Mouse (Mus musculus) intestine, embryonic 14.5 days (tissue): ENCODE results near the gene Cd209c. TPM values are rescaled to one million over a fixed set of nuclear protein-coding genes. Genes with fewer than 3 reads are reported as not detected.
A peak's percentile ranks its signal among the peaks of the same experiment; 100 is the strongest.

Experiments used
- ATAC-seq: fragments of 200-750 bp; cut with Nextera tagmentation; replicated peaks from 2 replicates; pipeline ENCODE4 v1.8.0; 2017; ENCODE audit warnings: low read depth, moderate number of reproducible peaks, moderate TSS enrichment, moderate library complexity; ENCODE audit not compliant: low FRiP score, low TSS enrichment
- DNase-seq: peaks from one replicate; pipeline ENCODE4 v3.0.0-alpha.2; 2018; ENCODE audit warnings: low spot score
- H3K27ac ChIP-seq: fragments of 300-500 bp; sonication (generic); 2 replicates; pipeline ENCODE4 v1.5.1; 2014; ENCODE audit warnings: low read depth, mild to moderate bottlenecking, control low read depth
- H3K27me3 ChIP-seq: fragments of 300-500 bp; sonication (generic); replicated peaks from 2 replicates; pipeline ENCODE4 v1.6.1; 2014; ENCODE audit warnings: low read length, control low read depth; ENCODE audit not compliant: control insufficient read depth, insufficient read depth
- H3K36me3 ChIP-seq: fragments of 300-500 bp; sonication (generic); 2 replicates; pipeline ENCODE4 v1.6.1; 2014; ENCODE audit warnings: low read length, control low read depth; ENCODE audit not compliant: control insufficient read depth, insufficient read depth
- H3K4me1 ChIP-seq: fragments of 300-500 bp; sonication (generic); replicated peaks from 2 replicates; pipeline ENCODE4 v1.6.1; 2014; ENCODE audit warnings: low read length, control low read depth, mixed read lengths; ENCODE audit not compliant: control insufficient read depth, insufficient read depth
- H3K4me2 ChIP-seq: fragments of 300-500 bp; sonication (generic); 2 replicates; pipeline ENCODE4 v1.6.1; 2014; ENCODE audit warnings: low read length
- H3K4me3 ChIP-seq: fragments of 300-500 bp; sonication (generic); 2 replicates; pipeline ENCODE4 v1.5.1; 2014; ENCODE audit warnings: low read depth, low read length, control low read depth, mixed read lengths
- H3K9ac ChIP-seq: fragments of 300-500 bp; sonication (generic); 2 replicates; pipeline ENCODE4 v1.6.1; 2014; ENCODE audit warnings: mild to moderate bottlenecking, low read length
- H3K9me3 ChIP-seq: fragments of 300-500 bp; sonication (generic); 2 replicates; pipeline ENCODE4 v1.6.1; 2016; ENCODE audit warnings: low read length, control low read depth; ENCODE audit not compliant: control insufficient read depth
- WGBS: fragments of 180-500 bp; shearing (Covaris S2); extraction: QIAGEN DNeasy Blood & Tissue Kit; methylation state at CpG from one replicate; pipeline ENCODE4 v1.1.7; 2014; 5-methylcytosine and 5-hydroxymethylcytosine counted together
- polyA plus RNA-seq: library from polyadenylated mRNA; unstranded; fragments of >200 nt; fragmentation: Nextera tagmentation; extraction: Ambion mirVana; gene quantifications from 2 replicates; pipeline ENCODE4 v1.2.1, GENCODE M21; 2014

Gene Cd209c
- polyA plus RNA-seq, result 0.54 and 0.75 TPM in 2 replicates

DNA sequence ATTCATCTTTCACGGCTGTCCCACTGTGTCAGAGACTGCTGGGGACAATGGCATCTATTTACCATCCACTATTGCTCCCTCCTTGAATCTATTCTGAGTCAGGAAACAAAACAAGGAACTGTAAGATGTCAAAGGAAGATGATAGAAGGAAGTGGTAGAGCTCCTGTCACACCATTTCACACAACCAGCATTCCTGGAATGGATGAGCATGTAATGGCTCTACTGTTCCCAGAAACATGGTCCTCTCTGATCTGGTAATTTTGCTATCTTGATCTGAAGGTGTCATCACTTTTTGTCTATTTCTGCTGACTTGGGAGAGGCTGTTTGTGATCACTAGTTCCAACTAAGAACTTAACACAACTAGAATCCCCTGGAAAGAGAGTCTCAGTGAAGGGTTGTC, at the start of gene Cd209c:
Gene Cd209c, minus strand, starts transcription at position 101 of the 400 bp plus-strand sequence.
- peaks cover 2% of the 10 kb centered on the region; the same call in 1 of the 2 replicates for H3K9me3 ChIP-seq
- H3K4me2 ChIP-seq, result no peak within 1 kb of the TSS
- H3K27ac ChIP-seq, result no peak within 1 kb of the TSS
- H3K27me3 ChIP-seq, result no peaks in the 10 kb centered on the region
- H3K9ac ChIP-seq, result no peak within 1 kb of the TSS
- no peaks in the 10 kb centered on the region for H3K36me3 ChIP-seq
- no peaks in the 10 kb centered on the region for H3K4me1 ChIP-seq
- 87% methylated on average over 1 of the region's 1 CpGs for WGBS
- DNase-seq (no peak), ATAC-seq (no peak)
- no peak within 1 kb of the TSS for H3K4me3 ChIP-seq

DNA sequence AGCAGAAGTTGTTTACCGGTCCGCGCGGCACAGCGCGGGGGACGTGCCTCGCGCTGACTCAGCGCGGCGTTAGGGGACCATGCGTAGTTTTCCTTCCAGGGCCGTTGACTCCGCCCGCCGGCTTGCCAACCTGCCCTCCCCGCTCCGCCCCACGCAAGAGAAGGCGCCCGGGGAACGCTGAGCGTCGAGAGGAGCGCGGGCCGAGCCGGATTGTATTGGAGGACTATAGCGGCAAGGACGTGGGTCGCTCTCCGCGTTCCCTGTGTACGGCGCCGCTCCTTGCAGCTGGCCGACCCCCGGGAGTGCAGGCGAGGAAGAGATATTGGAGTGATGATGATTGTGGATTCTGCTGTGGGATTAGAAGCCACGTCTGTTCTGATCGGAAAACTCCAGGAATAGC, 39.7 kb upstream of the Cd209c start:
- Histone ChIP-seq H3K27me3 (no peaks in the 10 kb centered on the region), H3K4me1 (no peaks in the 10 kb centered on the region), H3K4me2 (peak overlapping the region; percentile 36), H3K9ac (no peak overlapping the region), H3K4me3 (peak overlapping the region; percentile 6; the same call in 1 of the 2 replicates), H3K27ac (no peak overlapping the region), H3K9me3 (0 out of 2 replicates have a peak, but pooled peaks cover 4% of the 10 kb centered on the region), H3K36me3 (no peaks in the 10 kb centered on the region)
- ATAC-seq, result no peak
- WGBS, result 26% methylated on average over 42 of the region's 42 CpGs
- peak; percentile 56 for DNase-seq

- no peak overlapping the region for H3K4me3 ChIP-seq
- no peak overlapping the region for H3K27ac ChIP-seq
- no peaks in the 10 kb centered on the region for H3K27me3 ChIP-seq
- 75% methylated on average over 1 of the region's 1 CpGs for WGBS
- DNase-seq (no peak), ATAC-seq (no peak)
- peaks cover 2% of the 10 kb centered on the region; the same call in 1 of the 2 replicates for H3K9me3 ChIP-seq
- no peaks in the 10 kb centered on the region for H3K36me3 ChIP-seq
- H3K4me1 ChIP-seq, result no peaks in the 10 kb centered on the region
- H3K4me2 ChIP-seq, result no peak overlapping the region
- H3K9ac ChIP-seq, result no peak overlapping the region
Observed at GRCm38 (mm10) chr8:3956037-3956436, 1.5 kb upstream of the Cd209c start.

DNA sequence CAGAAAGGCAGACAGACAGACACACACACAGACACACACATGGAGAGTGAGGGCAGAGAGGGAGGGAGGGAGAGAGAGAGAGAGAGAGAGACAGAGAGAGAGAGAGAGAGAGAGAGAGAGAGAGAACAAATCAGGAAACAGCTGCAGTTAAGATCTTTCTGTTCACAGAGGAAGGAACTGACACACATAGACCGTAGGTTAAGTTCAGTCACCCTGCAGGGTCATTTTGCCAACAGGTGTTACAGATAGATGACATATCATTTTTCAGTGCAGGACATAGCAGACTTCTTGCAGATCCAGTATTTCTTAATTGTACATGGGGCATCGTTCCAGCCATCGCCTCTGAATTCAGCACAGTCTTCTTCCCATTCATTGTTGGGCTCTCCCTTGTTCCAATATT, 14.5 kb downstream of the Cd209c start:
- Histone ChIP-seq H3K4me1 (no peaks in the 10 kb centered on the region), H3K27me3 (no peaks in the 10 kb centered on the region), H3K9me3 (no peaks in the 10 kb centered on the region), H3K4me3 (no peak overlapping the region), H3K9ac (no peak overlapping the region), H3K4me2 (no peak overlapping the region), H3K36me3 (no peaks in the 10 kb centered on the region), H3K27ac (no peak overlapping the region)
- ATAC-seq (no peak), DNase-seq (no peak)
- 87% methylated on average over 3 of the region's 3 CpGs for WGBS

DNA sequence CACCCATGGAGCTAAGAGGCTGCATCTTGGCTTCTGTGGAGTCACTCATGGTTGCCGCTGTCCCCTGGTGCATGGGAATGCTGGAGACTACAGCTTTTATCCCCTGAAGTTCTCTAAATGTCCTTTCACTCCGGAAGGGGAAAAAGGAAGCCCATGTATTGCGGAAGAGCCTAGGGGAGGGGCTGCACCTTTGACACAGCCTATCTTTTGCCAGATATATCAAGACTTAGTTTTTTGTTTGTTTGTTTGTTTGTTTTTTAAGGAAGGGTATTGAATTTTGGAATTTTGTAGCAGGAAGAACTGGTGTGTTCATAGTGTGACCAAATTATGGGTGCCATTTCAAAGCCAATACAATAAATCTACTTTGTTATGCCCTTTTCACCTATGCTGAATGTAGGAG, 27.8 kb downstream of the Cd209c start, which contains the start of gene Cd209b:
Gene Cd209b, minus strand, starts transcription at position 101 of the 400 bp plus-strand sequence.
- no peaks in the 10 kb centered on the region for H3K27me3 ChIP-seq
- H3K4me1 ChIP-seq, result no peaks in the 10 kb centered on the region
- DNase-seq, result no peak
- no peak within 1 kb of the TSS for H3K27ac ChIP-seq
- H3K4me2 ChIP-seq, result no peak within 1 kb of the TSS
- H3K4me3 ChIP-seq, result no peak within 1 kb of the TSS
- WGBS, result 97% methylated on average over 3 of the region's 3 CpGs
- H3K9ac ChIP-seq, result no peak within 1 kb of the TSS
- ATAC-seq, result no peak
- no peaks in the 10 kb centered on the region for H3K9me3 ChIP-seq
- no peaks in the 10 kb centered on the region for H3K36me3 ChIP-seq

Other genes with a start within 250 kb of the Cd209c start
- gene Clec4g, start 234.1 kb downstream of the Cd209c start, polyA plus RNA-seq, result not detected in 2 replicates
- not detected in 2 replicates for gene Cd209a, start 205.8 kb downstream of the Cd209c start, polyA plus RNA-seq
- not detected in 2 replicates for gene Cd209e, start 100.4 kb downstream of the Cd209c start, polyA plus RNA-seq
- gene Cd209d, start 76.2 kb downstream of the Cd209c start, polyA plus RNA-seq, result not detected in 2 replicates
- gene Cd209b, start 27.9 kb downstream of the Cd209c start, polyA plus RNA-seq, result not detected in 2 replicates
- not detected in 2 replicates for gene Cd209f, start 151.1 kb upstream of the Cd209c start, polyA plus RNA-seq
- not detected in 2 replicates for gene Cd209g, start 179.4 kb upstream of the Cd209c start, polyA plus RNA-seq
- 20.2 and 21.2 TPM in 2 replicates for gene Evi5l, start 211.8 kb upstream of the Cd209c start, polyA plus RNA-seq